Mouse (Mus musculus) cerebellum, postnatal 25 days (tissue): ENCODE measurements around the gene Crybb3.
"Not testable (repeated sequence)": the region's sequence is repeated elsewhere in the genome, so short reads cannot be mapped to it uniquely, and the experiment has no call there.

Source experiments
- DNase-seq, 2 experiments: peaks; one replicate each; pipeline ENCODE4 v3.0.0; 2021; ENCODE audit warnings: mixed read lengths in 2 of 2

Gene Crybb3

DNA sequence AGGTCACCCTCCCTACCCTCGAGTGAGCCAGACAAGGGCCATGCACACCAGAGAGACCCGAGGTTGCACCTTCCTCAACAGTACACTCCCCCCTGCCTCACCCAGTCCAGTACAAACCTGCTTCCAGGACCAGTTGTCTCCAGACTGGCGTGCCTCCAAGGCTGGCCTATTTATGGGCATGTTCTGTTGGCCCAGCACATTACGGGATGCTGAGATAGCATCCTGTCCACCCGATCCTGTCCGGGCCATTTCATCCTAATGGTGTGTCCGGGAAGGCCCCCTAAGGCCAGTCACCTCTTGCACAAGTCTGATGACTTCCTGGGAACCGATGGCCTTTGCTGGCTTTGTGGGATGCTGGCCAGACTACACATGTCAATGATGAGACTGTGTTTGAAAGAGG is at the start of gene Crybb3:
Crybb3 (minus strand) TSS at position 146 of the 400 bp plus-strand sequence.
- peak; percentile 91 to 95 for DNase-seq

DNA sequence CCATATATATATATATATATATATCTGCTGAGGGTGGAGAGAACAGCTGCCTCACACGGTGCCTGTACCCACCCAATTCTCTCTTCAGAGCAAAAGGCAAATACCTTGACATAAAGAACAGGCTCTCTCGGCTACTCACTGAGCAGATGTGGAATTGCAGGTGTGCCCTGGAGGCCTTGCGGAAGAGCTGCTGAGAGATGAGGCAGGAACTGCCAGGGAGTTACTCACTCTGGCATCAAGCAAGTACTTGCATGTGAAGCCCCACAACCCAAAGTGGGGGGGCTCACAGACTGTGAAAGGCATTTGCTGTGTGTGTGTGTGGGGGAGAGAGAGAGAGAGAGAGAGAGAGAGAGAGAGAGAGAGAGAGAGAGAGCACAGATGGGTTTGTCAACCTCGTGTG is 47.0 kb upstream of the Crybb3 start:
- no peak for DNase-seq

GRCm38 (mm10) chr5:113126476-113126875 is 45.1 kb upstream of the Crybb3 start:
- no peak for DNase-seq

DNA sequence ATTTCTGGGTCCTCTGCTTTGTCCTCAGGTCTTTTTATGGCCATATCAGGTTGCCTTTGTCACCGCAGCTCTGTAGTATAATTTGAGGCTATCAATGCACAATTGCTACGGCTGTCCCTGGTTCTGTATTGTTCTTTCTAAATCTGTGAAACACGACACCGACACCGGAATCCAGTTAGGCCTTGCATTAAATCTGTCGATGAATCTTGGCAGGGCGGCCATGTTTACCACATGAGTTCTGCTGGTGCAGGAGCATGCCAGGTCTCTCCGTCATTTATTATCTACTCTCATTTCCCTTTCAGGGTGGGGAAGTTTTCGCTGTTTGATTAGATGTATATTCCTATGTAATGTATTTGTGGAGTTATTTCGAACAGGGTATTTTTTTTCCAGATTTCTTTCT is 42.3 kb upstream of the Crybb3 start:
- no peak for DNase-seq

GRCm38 (mm10) chr5:113122326-113123054 is 41.1 kb upstream of the Crybb3 start:
- no peak for DNase-seq

GRCm38 (mm10) chr5:113121591-113121875 is 40.1 kb upstream of the Crybb3 start:
- DNase-seq = no peak

GRCm38 (mm10) chr5:113120741-113121590 is 39.6 kb upstream of the Crybb3 start:
- no peak for DNase-seq

- no peak for DNase-seq
These were observed 38.6 kb upstream of the Crybb3 start for GRCm38 (mm10) chr5:113119861-113120465.

DNA sequence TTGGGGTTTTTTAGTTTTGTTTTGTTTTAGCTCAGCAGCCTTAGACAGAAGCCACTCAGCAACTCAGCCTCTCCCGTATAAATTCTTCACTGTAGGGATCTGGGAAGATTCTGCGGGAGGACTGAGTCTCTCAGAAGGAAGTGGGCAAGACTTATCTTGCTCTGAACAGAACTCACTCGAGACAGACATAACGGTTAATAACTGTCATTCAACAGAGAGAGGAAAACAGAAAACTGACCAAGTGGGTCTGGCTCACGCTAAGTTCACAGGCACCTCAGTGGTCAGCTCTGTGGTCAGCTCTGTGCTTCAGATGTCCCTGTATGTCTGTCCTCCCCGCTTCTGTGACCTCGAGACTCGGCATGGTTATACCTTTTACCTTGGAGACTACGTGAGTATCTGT is 37.9 kb upstream of the Crybb3 start:
- DNase-seq = no peak

DNA sequence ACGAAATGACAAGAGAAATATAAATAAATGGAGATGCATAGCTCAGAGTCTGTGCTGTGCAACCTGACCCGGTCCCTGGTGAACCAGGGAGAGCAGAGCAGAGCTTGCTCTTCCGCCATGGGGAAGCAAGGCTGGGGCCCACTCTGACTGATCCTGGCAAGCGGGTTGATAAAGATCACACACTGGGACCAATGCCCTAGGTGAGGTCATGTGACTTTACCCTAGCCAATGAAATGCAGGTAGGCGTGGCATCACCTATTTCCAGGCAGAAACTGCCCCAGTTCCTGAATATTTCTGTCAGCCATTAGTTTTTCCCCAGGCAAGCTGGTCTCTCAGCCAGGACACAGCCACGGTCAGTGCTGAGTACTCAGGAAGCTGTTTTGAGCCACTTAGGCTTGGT is 37.3 kb upstream of the Crybb3 start:
- peak in 1 of 2 experiments; percentile 36 for DNase-seq

- DNase-seq = no peak
These were observed 36.0 kb upstream of the Crybb3 start for GRCm38 (mm10) chr5:113117361-113117760.

GRCm38 (mm10) chr5:113115896-113116295 is 34.5 kb upstream of the Crybb3 start:
- no peak for DNase-seq

DNA sequence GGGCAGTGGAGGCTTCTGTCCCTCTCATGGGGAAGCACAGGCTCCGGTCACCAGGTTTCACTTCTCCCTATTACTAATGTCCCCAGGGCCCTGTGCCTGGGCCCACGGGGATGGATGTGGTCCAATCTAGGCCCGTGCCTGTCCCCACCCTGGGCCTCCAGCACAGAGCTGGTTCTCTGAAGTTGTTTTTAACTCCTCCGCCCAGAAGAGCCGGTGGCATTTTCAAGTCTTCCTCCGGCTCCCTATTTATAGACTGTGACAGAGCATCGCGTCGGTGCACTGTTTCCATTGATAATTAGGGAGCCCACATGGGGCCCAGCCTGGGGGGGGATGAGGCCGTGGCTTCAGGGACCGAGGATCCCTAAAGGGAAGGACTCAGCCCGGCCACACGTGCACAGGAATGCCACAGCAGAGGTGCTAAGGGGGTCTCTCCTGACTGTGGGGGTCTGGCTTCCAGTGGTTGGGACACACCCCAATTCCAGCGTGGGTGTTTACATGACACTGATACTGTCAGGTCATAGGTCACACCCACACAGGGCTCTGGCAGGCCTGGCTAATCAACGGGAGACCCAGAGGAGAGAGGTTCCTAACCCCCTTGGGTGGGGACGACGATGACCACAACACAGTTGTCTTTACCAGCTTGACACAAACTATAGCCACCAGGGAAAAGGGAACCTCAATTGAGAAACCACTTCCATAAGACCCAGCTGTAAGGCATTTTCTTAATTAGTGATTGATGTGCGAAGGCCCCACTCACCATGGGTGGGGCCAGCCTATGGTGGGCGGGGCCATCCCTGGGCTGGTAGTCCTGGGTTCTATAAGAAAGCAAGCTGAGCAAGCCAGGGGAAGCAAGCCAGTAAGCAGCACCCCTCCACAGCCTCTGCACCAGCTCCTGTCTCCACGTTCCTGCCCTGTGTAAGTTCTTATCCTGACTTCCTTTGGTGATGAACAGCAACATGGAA is 33.2 kb upstream of the Crybb3 start:
- no peak for DNase-seq

GRCm38 (mm10) chr5:113113120-113113519 is 31.7 kb upstream of the Crybb3 start:
- no peak for DNase-seq

DNA sequence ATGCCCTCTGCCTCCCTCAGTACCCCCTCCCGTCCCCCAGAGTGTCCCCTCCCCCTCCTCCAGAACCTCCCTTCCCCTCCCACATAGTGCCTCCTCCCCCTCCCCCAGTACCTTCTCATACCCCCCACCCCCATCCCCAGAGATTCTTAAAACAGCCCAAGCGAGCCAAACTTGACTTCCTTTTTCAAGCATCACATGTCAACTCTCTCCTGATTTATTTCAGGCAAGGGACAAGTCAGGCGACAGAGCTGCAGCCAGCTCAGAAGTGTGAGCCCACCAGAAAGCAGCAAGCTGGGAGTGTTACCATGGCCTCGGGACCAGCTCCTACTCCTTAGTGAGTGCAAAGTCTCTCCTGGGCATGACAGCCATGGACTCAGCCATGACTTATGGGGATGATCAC is 30.0 kb upstream of the Crybb3 start:
- DNase-seq = no peak

DNA sequence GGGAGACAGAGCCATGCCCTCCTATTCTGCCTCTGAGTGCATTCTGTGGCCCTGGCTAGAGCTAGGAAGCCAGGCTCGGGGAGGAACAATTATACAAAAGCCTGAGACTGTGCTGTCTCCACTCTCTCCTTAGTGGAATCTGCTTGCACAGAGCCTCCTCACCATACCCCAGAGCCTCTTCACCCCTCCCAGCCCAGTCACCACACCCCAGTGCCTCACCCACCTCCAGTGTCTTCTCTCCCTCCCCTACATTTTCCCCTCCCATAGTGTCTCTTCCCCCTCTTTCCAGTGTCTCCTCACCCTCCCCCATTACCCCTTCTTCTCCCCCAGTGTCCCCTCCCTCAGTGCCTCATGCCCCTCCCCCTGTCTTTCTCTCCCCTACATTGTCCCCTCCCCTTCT is 29.5 kb upstream of the Crybb3 start:
- no peak for DNase-seq

- DNase-seq = not testable (repeated sequence)
These were observed 28.3 kb upstream of the Crybb3 start for GRCm38 (mm10) chr5:113109651-113110050.

DNA sequence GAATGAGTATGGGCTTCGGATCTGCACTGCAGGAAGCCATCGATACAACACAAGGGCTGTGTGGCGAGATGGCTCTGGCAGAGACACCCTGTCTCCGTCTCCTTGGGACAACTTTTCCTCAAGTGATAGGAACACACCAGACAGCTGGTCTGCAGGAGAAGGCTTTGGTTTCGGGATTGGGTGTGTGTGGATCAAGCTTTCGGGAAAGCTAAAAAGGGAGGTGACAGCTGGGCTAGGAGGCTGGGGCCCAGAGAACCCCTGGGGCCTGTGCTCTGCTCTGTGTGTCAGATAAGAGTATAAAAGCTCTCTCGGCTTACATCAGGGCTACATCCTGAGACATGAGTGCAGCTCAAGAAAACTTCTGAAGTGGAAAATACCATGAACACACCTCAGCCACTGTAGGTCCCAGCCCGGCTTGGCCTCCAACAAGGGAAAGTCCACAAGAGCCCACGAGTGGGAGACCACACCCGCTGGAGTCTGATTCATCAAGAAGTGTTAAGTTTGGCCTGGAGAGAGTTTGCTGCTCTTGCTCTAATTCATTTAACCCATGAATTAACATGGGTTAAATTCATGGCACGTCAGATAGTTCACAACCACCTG is 26.9 kb upstream of the Crybb3 start:
- no peak for DNase-seq

GRCm38 (mm10) chr5:113107709-113108108 is 26.3 kb upstream of the Crybb3 start:
- no peak for DNase-seq

- no peak for DNase-seq
These were observed 25.2 kb upstream of the Crybb3 start for GRCm38 (mm10) chr5:113106594-113106993.

DNA sequence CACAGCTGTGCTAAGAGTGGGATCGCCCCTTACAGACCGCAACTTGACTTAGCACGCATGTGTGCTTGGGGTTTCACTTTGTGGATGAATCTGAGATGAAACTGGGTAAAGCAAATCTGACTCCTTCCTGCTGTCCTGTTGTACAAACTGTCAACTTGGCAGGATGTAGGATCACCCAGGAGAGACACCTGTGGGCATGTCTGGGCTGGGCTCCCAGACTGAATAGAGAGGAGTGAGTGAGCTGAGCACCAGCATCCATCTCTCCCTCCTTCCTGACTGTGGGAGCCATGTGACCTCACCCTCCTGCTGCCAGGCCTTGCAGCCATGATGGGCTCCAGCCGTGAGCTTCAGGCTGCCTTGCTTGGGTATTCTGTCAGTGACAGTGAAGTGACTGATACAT is 24.1 kb upstream of the Crybb3 start:
- DNase-seq = peak; percentile 39 to 43

DNA sequence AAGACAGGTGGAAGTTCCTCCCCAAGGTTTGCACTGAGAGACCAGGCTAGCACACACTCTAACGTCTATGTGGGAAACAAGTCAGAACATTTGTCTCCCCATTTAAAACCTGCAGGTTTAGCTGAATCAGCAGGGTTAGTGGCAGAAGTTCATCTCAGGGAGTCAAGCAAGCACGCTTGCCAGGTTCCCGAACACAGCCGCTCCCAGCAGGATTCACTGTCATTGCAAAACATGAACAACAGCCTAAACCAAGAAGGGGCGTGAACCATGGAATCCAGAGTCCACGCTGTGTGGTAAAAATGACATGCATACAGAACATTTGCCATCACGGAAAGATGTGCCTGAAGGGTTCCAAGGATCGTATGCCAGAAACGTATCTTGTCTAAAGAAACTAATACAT is 23.7 kb upstream of the Crybb3 start:
- no peak for DNase-seq
